Mouse (Mus musculus): ENCODE data around the gene Fam209. TPM values are rescaled to one million over a fixed set of nuclear protein-coding genes. Genes with fewer than 3 reads are reported as not detected.

The Fam209 gene
- polyA plus RNA-seq, 1 experiment from 2014 or later = not detected

DNA sequence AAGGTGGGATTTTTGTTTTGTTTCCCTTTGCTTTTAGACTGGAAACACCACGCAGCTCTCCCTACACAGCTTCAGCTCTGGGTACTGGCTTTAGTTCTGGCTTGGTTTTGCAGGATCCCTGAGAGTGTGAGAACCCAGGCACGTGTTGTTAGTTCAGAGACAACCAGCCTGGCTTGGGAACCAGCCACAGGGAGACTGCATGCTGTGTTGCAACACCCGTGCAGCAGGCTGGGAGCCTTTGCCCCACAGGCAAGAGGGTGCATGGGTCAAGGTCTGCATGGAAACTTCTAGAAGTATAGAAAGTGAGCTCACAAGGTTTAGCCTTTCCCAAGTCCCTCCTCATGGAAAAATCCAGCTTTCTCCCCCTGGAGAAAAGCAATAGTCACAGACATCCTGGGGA, 38.6 kb downstream of the Fam209 start:
- ATAC-seq = 0 out of 2 replicates have a peak, but pooled peaks have one; percentile 63
- Histone ChIP-seq H3K36me3 (no peaks in the 10 kb centered on the region), H3K27me3 (replicated peaks) (no peaks in the 10 kb centered on the region), H3K4me2 (replicated peaks) (no peak overlapping the region), H3K4me1 (replicated peaks) (no peaks in the 10 kb centered on the region), H3K4me3 (replicated peaks) (no peak overlapping the region), H3K9me3 (no peaks in the 10 kb centered on the region), H3K27ac (no peak overlapping the region), H3K9ac (no peak overlapping the region)
- WGBS = 48% methylated on average over 3 of the region's 3 CpGs

GRCm38 (mm10) chr2:172516407-172516992, 44.2 kb downstream of the Fam209 start:
- H3K4me2 ChIP-seq (replicated peaks) = no peak overlapping the region
- H3K36me3 ChIP-seq = no peaks in the 10 kb centered on the region
- ATAC-seq = peak; percentile 43; the same call in 1 of the 2 replicates
- H3K9me3 ChIP-seq = no peaks in the 10 kb centered on the region
- H3K27me3 ChIP-seq (replicated peaks) = no peaks in the 10 kb centered on the region
- H3K4me3 ChIP-seq (replicated peaks) = no peak overlapping the region
- H3K27ac ChIP-seq = no peak overlapping the region
- H3K9ac ChIP-seq = no peak overlapping the region
- H3K4me1 ChIP-seq (replicated peaks) = no peaks in the 10 kb centered on the region
- 18% methylated on average over 11 of the region's 11 CpGs for WGBS

GRCm38 (mm10) chr2:172520616-172521371, 48.5 kb downstream of the Fam209 start:
- no peak overlapping the region for H3K9ac ChIP-seq
- ATAC-seq = no peak
- H3K27me3 ChIP-seq (replicated peaks) = no peaks in the 10 kb centered on the region
- 89% methylated on average over 9 of the region's 9 CpGs for WGBS
- no peaks in the 10 kb centered on the region for H3K36me3 ChIP-seq
- H3K4me3 ChIP-seq (replicated peaks) = no peak overlapping the region
- H3K4me1 ChIP-seq (replicated peaks) = no peaks in the 10 kb centered on the region
- H3K4me2 ChIP-seq (replicated peaks) = no peak overlapping the region
- no peaks in the 10 kb centered on the region for H3K9me3 ChIP-seq
- H3K27ac ChIP-seq = no peak overlapping the region

GRCm38 (mm10) chr2:172522528-172522927, 50.2 kb downstream of the Fam209 start:
- 77% methylated on average over 12 of the region's 12 CpGs for WGBS
- Histone ChIP-seq H3K4me1 (replicated peaks) (no peaks in the 10 kb centered on the region), H3K9me3 (no peaks in the 10 kb centered on the region), H3K27ac (no peak overlapping the region), H3K9ac (no peak overlapping the region), H3K4me3 (replicated peaks) (no peak overlapping the region), H3K36me3 (no peaks in the 10 kb centered on the region), H3K4me2 (replicated peaks) (no peak overlapping the region), H3K27me3 (replicated peaks) (no peaks in the 10 kb centered on the region)
- ATAC-seq = no peak

Other genes with a start within 250 kb of the Fam209 start
- not detected in 2 replicates for gene Mc3r, start 224.0 kb upstream of the Fam209 start, polyA plus RNA-seq (2015; fragmentation: Nextera tagmentation; extraction: Ambion mirVana)
- 14.5 and 15.1 TPM in 2 replicates for gene Fam210b, start 127.0 kb upstream of the Fam209 start, polyA plus RNA-seq (2015; fragmentation: Nextera tagmentation; extraction: Ambion mirVana)
- 99.6 and 103 TPM in 2 replicates for gene Aurka, start 102.0 kb upstream of the Fam209 start, polyA plus RNA-seq (2015; fragmentation: Nextera tagmentation; extraction: Ambion mirVana)
- gene Cstf1, start 101.8 kb upstream of the Fam209 start, polyA plus RNA-seq (2015; fragmentation: Nextera tagmentation; extraction: Ambion mirVana) = 35.1 and 39.5 TPM in 2 replicates
- 0.18 and 0.29 TPM in 2 replicates for gene Cass4, start 78.7 kb upstream of the Fam209 start, polyA plus RNA-seq (2015; fragmentation: Nextera tagmentation; extraction: Ambion mirVana)
- gene Rtf2, start 32.0 kb upstream of the Fam209 start, polyA plus RNA-seq (2015; fragmentation: Nextera tagmentation; extraction: Ambion mirVana) = 69.8 and 70.1 TPM in 2 replicates
- 0.95 and 1.1 TPM in 2 replicates for gene Gcnt7, start 13.9 kb upstream of the Fam209 start, polyA plus RNA-seq (2015; fragmentation: Nextera tagmentation; extraction: Ambion mirVana)
- gene Tfap2c, start 77.1 kb downstream of the Fam209 start, polyA plus RNA-seq (2015; fragmentation: Nextera tagmentation; extraction: Ambion mirVana) = 0.06 and 0.15 TPM in 2 replicates